Mouse (Mus musculus) lung, postnatal 0 days (tissue): ENCODE results near the gene Tex9.

Source experiments
- CTCF ChIP-seq: IDR thresholded peaks from 2 replicates; pipeline ENCODE4 v1.5.1; 2016; ENCODE audit warnings: antibody characterized with exemption, mild to moderate bottlenecking
- EP300 ChIP-seq: IDR thresholded peaks from 2 replicates; pipeline ENCODE4 v1.6.1; 2016; ENCODE audit warnings: antibody characterized with exemption, mild to moderate bottlenecking, control low read depth

DNA sequence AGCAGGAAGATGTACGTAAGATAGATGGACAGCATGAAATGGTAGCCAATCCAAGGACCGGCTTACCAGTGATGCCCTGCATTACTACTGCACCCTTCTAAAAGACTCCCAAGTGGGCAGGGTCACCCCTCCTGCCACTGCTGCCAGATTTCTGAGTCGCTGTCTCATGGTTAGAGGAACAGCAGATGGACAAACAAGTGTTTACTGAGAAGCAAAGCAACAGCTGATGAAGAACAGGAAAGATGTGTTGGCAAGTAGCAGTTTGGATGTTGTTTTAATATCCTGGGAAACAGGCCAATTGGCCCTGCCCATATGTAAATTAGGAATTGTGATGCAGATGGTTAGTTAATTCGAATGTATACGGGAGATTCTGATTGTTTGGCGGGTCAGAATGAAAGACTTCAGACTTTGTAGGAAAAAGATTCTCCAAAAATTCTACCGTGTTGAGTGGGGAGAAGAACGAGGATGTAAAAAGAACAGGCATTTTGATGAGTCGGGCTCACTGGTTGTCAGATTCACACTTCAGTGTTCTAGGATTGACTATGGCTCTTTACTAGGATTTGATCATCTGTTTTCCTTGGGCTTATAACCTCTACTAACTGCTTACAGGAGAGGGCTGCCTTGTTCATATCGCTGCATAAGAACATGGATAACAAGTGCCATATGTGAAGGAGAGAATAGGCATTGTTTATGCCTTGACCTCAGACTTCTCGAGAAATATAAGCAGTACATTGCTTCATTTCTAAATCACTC is 20.4 kb upstream of the Tex9 start:
- TF ChIP-seq EP300 (no peak), CTCF (no peak)
